Mouse (Mus musculus) cerebellum, adult 2 months (tissue): ENCODE measurements at regions not wholly inside any gene's neighbourhood (a gene's known extent, or its start where the extent isn't known, plus 50 kb on each side); places are given as distances from the start of the nearest gene placed in this dataset.

ENCODE experiments used
- CTCF ChIP-seq: fragments of 200-500 bp; IDR thresholded peaks from 2 replicates; pipeline ENCODE4 v1.5.1; 2011; ENCODE audit warnings: low read depth, mild to moderate bottlenecking, control low read depth, low read length, moderate library complexity, borderline replicate concordance; ENCODE audit not compliant: insufficient read depth
- POLR2A ChIP-seq: fragments of 200-500 bp; IDR thresholded peaks from 2 replicates; pipeline ENCODE4 v1.6.1; 2011; ENCODE audit warnings: low read length, control low read depth, borderline replicate concordance; ENCODE audit not compliant: insufficient read depth

GRCm38 (mm10) chr5:53376856-53377255 is 89.1 kb upstream of the Rbpj start:
- TF ChIP-seq CTCF (no peak), POLR2A (no peak)
